Mouse (Mus musculus): ENCODE data around the gene Zbtb20. TPM values are rescaled to one million over a fixed set of nuclear protein-coding genes. Genes with fewer than 3 reads are reported as not detected.

Zbtb20 gene
- total and polyA plus RNA-seq, 3 experiments: 1.8 to 18.1 (median 6.6) TPM

- DNase-seq (ENCODE audit: low spot score): no peak
- peak; percentile 71 for ATAC-seq (ENCODE audit: extremely low read depth, insufficient number of reproducible peaks, low FRiP score, poor library complexity, severe bottlenecking)
- H3K27me3 ChIP-seq (ENCODE audit: insufficient read depth, low read length): no peaks in the 10 kb centered on the region
- peaks cover 10% of the 10 kb centered on the region for H3K4me1 ChIP-seq (ENCODE audit: insufficient read depth, low read depth, low read length)
- H3K9me3 ChIP-seq (replicated peaks): no peaks in the 10 kb centered on the region
- TF ChIP-seq POLR2AphosphoS5 (IDR thresholded peaks at IDR 0.05; ENCODE audit: insufficient replicate concordance, low read depth, low read length) (no peak), GATA1 (IDR thresholded peaks at IDR 0.05; ENCODE audit: borderline replicate concordance, low read length) (no peak), GATA2 (IDR thresholded peaks at IDR 0.05; ENCODE audit: borderline replicate concordance, low read depth, low read length) (no peak), TAL1 (conservative IDR thresholded peaks at IDR 0.05; ENCODE audit: low read depth, low read length) (no peak), CTCF (IDR thresholded peaks at IDR 0.05; ENCODE audit: low read depth, low read length) (no peak)
- H3K4me3 ChIP-seq (ENCODE audit: low read depth, low read length): no peak overlapping the region; the same call in 1 of the 2 replicates
- H3K36me3 ChIP-seq (replicated peaks): no peaks in the 10 kb centered on the region
Measured at GRCm38 (mm10) chr16:42907283-42907701, 31.6 kb downstream of the Zbtb20 start.

- ATAC-seq (ENCODE audit: extremely low read depth, insufficient number of reproducible peaks, low FRiP score, poor library complexity, severe bottlenecking): no peak
- peaks cover 10% of the 10 kb centered on the region for H3K4me1 ChIP-seq (ENCODE audit: insufficient read depth, low read depth, low read length)
- H3K36me3 ChIP-seq (replicated peaks): no peaks in the 10 kb centered on the region
- TF ChIP-seq GATA1 (IDR thresholded peaks at IDR 0.05; ENCODE audit: borderline replicate concordance, low read length): no peak
- no peak for TF ChIP-seq POLR2AphosphoS5 (IDR thresholded peaks at IDR 0.05; ENCODE audit: insufficient replicate concordance, low read depth, low read length)
- no peak for TF ChIP-seq GATA2 (IDR thresholded peaks at IDR 0.05; ENCODE audit: borderline replicate concordance, low read depth, low read length)
- no peak for TF ChIP-seq CTCF (IDR thresholded peaks at IDR 0.05; ENCODE audit: low read depth, low read length)
- no peak for TF ChIP-seq TAL1 (conservative IDR thresholded peaks at IDR 0.05; ENCODE audit: low read depth, low read length)
- no peak overlapping the region for H3K4me3 ChIP-seq (ENCODE audit: low read depth, low read length)
- DNase-seq (ENCODE audit: low spot score): no peak
- no peaks in the 10 kb centered on the region for H3K27me3 ChIP-seq (ENCODE audit: insufficient read depth, low read length)
- no peaks in the 10 kb centered on the region for H3K9me3 ChIP-seq (replicated peaks)
Measured at GRCm38 (mm10) chr16:42908381-42908780, 32.7 kb downstream of the Zbtb20 start.

GRCm38 (mm10) chr16:42908896-42909295, 33.2 kb downstream of the Zbtb20 start:
- H3K4me1 ChIP-seq (ENCODE audit: insufficient read depth, low read depth, low read length): peaks cover 10% of the 10 kb centered on the region
- H3K9me3 ChIP-seq (replicated peaks): no peaks in the 10 kb centered on the region
- no peak for ATAC-seq (ENCODE audit: extremely low read depth, insufficient number of reproducible peaks, low FRiP score, poor library complexity, severe bottlenecking)
- no peaks in the 10 kb centered on the region for H3K36me3 ChIP-seq (replicated peaks)
- TF ChIP-seq GATA1 (IDR thresholded peaks at IDR 0.05; ENCODE audit: borderline replicate concordance, low read length): no peak
- no peak for TF ChIP-seq GATA2 (IDR thresholded peaks at IDR 0.05; ENCODE audit: borderline replicate concordance, low read depth, low read length)
- TF ChIP-seq POLR2AphosphoS5 (IDR thresholded peaks at IDR 0.05; ENCODE audit: insufficient replicate concordance, low read depth, low read length): no peak
- no peak for TF ChIP-seq TAL1 (conservative IDR thresholded peaks at IDR 0.05; ENCODE audit: low read depth, low read length)
- no peak for TF ChIP-seq CTCF (IDR thresholded peaks at IDR 0.05; ENCODE audit: low read depth, low read length)
- DNase-seq (ENCODE audit: low spot score): no peak
- no peaks in the 10 kb centered on the region for H3K27me3 ChIP-seq (ENCODE audit: insufficient read depth, low read length)
- H3K4me3 ChIP-seq (ENCODE audit: low read depth, low read length): no peak overlapping the region

- DNase-seq (ENCODE audit: low spot score) (no peak), ATAC-seq (ENCODE audit: extremely low read depth, insufficient number of reproducible peaks, low FRiP score, poor library complexity, severe bottlenecking) (peak; percentile 47)
- Histone ChIP-seq H3K27me3 (ENCODE audit: insufficient read depth, low read length) (no peaks in the 10 kb centered on the region), H3K4me1 (ENCODE audit: insufficient read depth, low read depth, low read length) (peaks cover 10% of the 10 kb centered on the region), H3K4me3 (ENCODE audit: low read depth, low read length) (no peak overlapping the region), H3K36me3 (replicated peaks) (no peaks in the 10 kb centered on the region), H3K9me3 (replicated peaks) (no peaks in the 10 kb centered on the region)
- TF ChIP-seq TAL1 (conservative IDR thresholded peaks at IDR 0.05; ENCODE audit: low read depth, low read length) (no peak), CTCF (IDR thresholded peaks at IDR 0.05; ENCODE audit: low read depth, low read length) (no peak), GATA2 (IDR thresholded peaks at IDR 0.05; ENCODE audit: borderline replicate concordance, low read depth, low read length) (no peak), POLR2AphosphoS5 (IDR thresholded peaks at IDR 0.05; ENCODE audit: insufficient replicate concordance, low read depth, low read length) (no peak), GATA1 (IDR thresholded peaks at IDR 0.05; ENCODE audit: borderline replicate concordance, low read length) (no peak)
Measured at GRCm38 (mm10) chr16:42910016-42910415, 34.3 kb downstream of the Zbtb20 start.

GRCm38 (mm10) chr16:42910716-42911115, 35.0 kb downstream of the Zbtb20 start:
- H3K4me1 ChIP-seq (ENCODE audit: insufficient read depth, low read depth, low read length): peaks cover 10% of the 10 kb centered on the region
- DNase-seq (ENCODE audit: low spot score): no peak
- H3K36me3 ChIP-seq (replicated peaks): no peaks in the 10 kb centered on the region
- H3K4me3 ChIP-seq (ENCODE audit: low read depth, low read length): no peak overlapping the region
- ATAC-seq (ENCODE audit: extremely low read depth, insufficient number of reproducible peaks, low FRiP score, poor library complexity, severe bottlenecking): no peak
- TF ChIP-seq TAL1 (conservative IDR thresholded peaks at IDR 0.05; ENCODE audit: low read depth, low read length): no peak
- no peak for TF ChIP-seq GATA1 (IDR thresholded peaks at IDR 0.05; ENCODE audit: borderline replicate concordance, low read length)
- no peak for TF ChIP-seq CTCF (IDR thresholded peaks at IDR 0.05; ENCODE audit: low read depth, low read length)
- TF ChIP-seq POLR2AphosphoS5 (IDR thresholded peaks at IDR 0.05; ENCODE audit: insufficient replicate concordance, low read depth, low read length): no peak
- no peak for TF ChIP-seq GATA2 (IDR thresholded peaks at IDR 0.05; ENCODE audit: borderline replicate concordance, low read depth, low read length)
- H3K27me3 ChIP-seq (ENCODE audit: insufficient read depth, low read length): no peaks in the 10 kb centered on the region
- H3K9me3 ChIP-seq (replicated peaks): no peaks in the 10 kb centered on the region

GRCm38 (mm10) chr16:42911326-42911725, 35.6 kb downstream of the Zbtb20 start:
- no peaks in the 10 kb centered on the region for H3K9me3 ChIP-seq (replicated peaks)
- no peak for DNase-seq (ENCODE audit: low spot score)
- no peak for ATAC-seq (ENCODE audit: extremely low read depth, insufficient number of reproducible peaks, low FRiP score, poor library complexity, severe bottlenecking)
- H3K27me3 ChIP-seq (ENCODE audit: insufficient read depth, low read length): no peaks in the 10 kb centered on the region
- no peaks in the 10 kb centered on the region for H3K36me3 ChIP-seq (replicated peaks)
- peaks cover 10% of the 10 kb centered on the region for H3K4me1 ChIP-seq (ENCODE audit: insufficient read depth, low read depth, low read length)
- no peak overlapping the region for H3K4me3 ChIP-seq (ENCODE audit: low read depth, low read length)
- TF ChIP-seq GATA2 (IDR thresholded peaks at IDR 0.05; ENCODE audit: borderline replicate concordance, low read depth, low read length): no peak

- ATAC-seq (ENCODE audit: extremely low read depth, insufficient number of reproducible peaks, low FRiP score, poor library complexity, severe bottlenecking) (no peak), DNase-seq (ENCODE audit: low spot score) (no peak)
- H3K27me3 ChIP-seq (ENCODE audit: insufficient read depth, low read length): no peaks in the 10 kb centered on the region
- no peak overlapping the region for H3K4me3 ChIP-seq (ENCODE audit: low read depth, low read length)
- no peaks in the 10 kb centered on the region for H3K9me3 ChIP-seq (replicated peaks)
- H3K36me3 ChIP-seq (replicated peaks): no peaks in the 10 kb centered on the region
- peaks cover 10% of the 10 kb centered on the region for H3K4me1 ChIP-seq (ENCODE audit: insufficient read depth, low read depth, low read length)
- TF ChIP-seq POLR2AphosphoS5 (IDR thresholded peaks at IDR 0.05; ENCODE audit: insufficient replicate concordance, low read depth, low read length): no peak
- no peak for TF ChIP-seq CTCF (IDR thresholded peaks at IDR 0.05; ENCODE audit: low read depth, low read length)
- no peak for TF ChIP-seq GATA1 (IDR thresholded peaks at IDR 0.05; ENCODE audit: borderline replicate concordance, low read length)
- TF ChIP-seq GATA2 (IDR thresholded peaks at IDR 0.05; ENCODE audit: borderline replicate concordance, low read depth, low read length): no peak
Measured at GRCm38 (mm10) chr16:42911815-42912214, 36.1 kb downstream of the Zbtb20 start.

Measured in G1E (cell line).